Mouse (Mus musculus): ENCODE data around the gene Mecom. TPM values are rescaled to one million over a fixed set of nuclear protein-coding genes. Genes with fewer than 3 reads are reported as not detected.

Gene Mecom
- polyA plus RNA-seq, 1 experiment = not detected

DNA sequence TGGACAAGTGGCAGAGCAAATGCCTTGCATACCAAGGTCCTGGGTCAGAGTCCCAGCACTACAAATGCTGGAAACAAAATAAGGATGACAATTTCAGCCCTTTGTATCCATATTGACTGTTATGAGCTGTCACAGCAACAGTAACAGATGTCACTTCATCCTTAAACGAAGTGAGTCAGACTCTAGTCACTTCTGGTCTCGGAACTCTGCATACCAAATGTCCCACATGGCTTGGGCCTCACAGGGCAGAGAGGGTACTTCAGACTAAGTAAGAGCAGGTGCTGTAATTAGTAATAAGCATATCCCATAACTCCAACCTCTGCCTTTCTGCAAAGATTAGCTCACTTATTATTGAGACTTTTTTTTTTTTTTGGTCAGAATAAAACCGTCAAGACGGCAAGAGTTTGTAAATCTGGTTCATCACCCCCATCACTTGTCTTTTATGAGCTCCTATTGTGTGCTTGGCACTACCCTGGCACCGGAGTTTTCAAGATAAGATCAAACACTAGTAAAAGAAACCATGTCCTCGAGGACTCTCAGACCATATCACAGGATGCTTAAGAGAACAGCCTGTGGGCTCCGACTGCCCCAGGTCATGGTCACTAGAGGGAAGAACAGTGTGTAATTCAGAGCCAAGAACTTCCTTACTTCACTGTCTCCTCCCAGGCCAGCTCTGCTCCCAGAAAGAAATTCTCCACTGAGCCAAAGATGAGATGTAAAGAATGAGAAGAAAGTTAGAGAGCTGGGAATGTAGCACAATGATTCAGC is 79.6 kb downstream of the Mecom start:
- no peak overlapping the region for H3K4me3 ChIP-seq (ENCODE audit: insufficient read depth, low read length)
- H3K4me1 ChIP-seq (ENCODE audit: control insufficient read depth, insufficient read depth, low read length) = no peaks in the 10 kb centered on the region
- no peak overlapping the region for H3K27ac ChIP-seq (ENCODE audit: insufficient read depth, low read depth, low read length)
- TF ChIP-seq CTCF (IDR thresholded peaks at IDR 0.05; ENCODE audit: low read depth, low read length) (no peak), POLR2A (IDR thresholded peaks at IDR 0.05; ENCODE audit: borderline replicate concordance, low read depth, low read length) (no peak)

DNA sequence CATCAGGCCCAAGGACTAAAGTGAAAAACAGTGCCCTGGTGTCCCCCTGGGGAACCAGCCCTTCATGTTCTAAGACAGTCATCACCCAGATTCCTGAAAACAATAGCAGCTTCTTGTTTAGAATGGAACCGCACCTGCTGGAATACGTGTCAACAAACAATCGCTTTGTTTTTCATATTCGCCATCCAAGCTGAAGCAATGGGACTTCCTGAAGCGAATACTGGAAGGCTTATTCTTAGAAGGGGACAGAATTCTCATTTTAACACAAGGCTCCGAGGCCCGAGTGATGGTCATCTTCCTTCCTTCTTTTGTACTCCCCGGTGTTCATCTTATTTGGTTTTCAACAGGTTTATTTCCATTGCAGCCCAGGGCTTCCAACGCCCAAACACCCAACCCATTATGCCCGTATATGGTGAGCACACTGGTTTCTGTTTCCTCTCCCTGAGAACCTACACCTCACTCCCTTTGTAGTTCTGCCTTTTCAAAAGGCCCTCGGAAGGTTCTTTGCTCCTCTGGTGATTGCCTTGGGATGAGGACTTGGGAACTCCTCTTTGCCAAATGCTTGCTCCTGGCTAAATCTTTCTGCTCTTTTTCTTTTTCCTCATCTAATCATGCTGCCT is 81.7 kb downstream of the Mecom start:
- TF ChIP-seq POLR2A (IDR thresholded peaks at IDR 0.05; ENCODE audit: borderline replicate concordance, low read depth, low read length) = no peak
- TF ChIP-seq CTCF (IDR thresholded peaks at IDR 0.05; ENCODE audit: low read depth, low read length) = no peak
- no peaks in the 10 kb centered on the region for H3K4me1 ChIP-seq (ENCODE audit: control insufficient read depth, insufficient read depth, low read length)
- H3K4me3 ChIP-seq (ENCODE audit: insufficient read depth, low read length) = no peak overlapping the region
- no peak overlapping the region for H3K27ac ChIP-seq (ENCODE audit: insufficient read depth, low read depth, low read length)

DNA sequence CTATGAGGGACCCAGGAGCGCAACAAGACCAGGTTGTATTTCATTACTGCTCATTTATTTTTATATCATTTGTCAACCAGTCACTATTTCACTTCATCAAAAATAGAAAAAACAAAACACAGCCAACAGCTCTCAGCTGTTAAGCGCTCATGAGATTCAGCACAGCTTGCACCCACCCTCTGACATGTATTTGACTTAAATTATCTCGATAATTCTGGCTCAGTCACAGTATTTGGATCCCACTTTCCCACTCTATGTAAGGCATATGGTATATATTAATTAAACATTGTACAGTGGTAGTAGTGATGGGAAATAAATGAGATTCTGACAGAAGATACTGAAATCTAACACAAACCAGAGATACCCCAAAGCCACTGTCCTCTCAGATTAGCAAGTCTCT is 83.3 kb downstream of the Mecom start:
- TF ChIP-seq POLR2A (IDR thresholded peaks at IDR 0.05; ENCODE audit: borderline replicate concordance, low read depth, low read length) (no peak), CTCF (IDR thresholded peaks at IDR 0.05; ENCODE audit: low read depth, low read length) (no peak)
- no peak overlapping the region for H3K27ac ChIP-seq (ENCODE audit: insufficient read depth, low read depth, low read length)
- no peaks in the 10 kb centered on the region for H3K4me1 ChIP-seq (ENCODE audit: control insufficient read depth, insufficient read depth, low read length)

DNA sequence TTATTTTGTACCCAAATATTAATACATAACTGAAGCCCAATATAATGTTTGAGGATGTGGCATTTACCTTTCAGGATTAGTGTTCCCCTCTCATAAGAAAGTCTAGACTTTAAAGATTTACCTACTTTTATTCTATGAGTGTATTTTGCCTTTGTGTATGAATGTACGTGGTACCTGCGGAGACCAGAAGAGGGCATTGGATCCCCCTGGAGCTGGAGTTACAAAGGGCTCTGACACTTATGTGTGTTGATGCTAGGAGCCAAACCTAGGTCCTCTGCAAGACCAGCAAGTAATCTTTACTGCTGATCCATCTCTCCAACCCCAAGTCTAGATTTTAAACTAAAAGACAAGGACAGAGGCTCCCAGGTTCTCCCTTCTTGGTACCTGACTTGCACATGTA is 86.0 kb downstream of the Mecom start:
- Histone ChIP-seq H3K27ac (ENCODE audit: insufficient read depth, low read depth, low read length) (no peak overlapping the region), H3K4me3 (ENCODE audit: insufficient read depth, low read length) (no peak overlapping the region), H3K4me1 (ENCODE audit: control insufficient read depth, insufficient read depth, low read length) (no peaks in the 10 kb centered on the region)
- no peak for TF ChIP-seq CTCF (IDR thresholded peaks at IDR 0.05; ENCODE audit: low read depth, low read length)

More for the DNA sequence above, 83.3 kb downstream of the Mecom start:
- no peak overlapping the region for H3K4me3 ChIP-seq (ENCODE audit: insufficient read depth, low read length)

- Histone ChIP-seq H3K4me1 (ENCODE audit: control insufficient read depth, insufficient read depth, low read length) (no peaks in the 10 kb centered on the region), H3K27ac (ENCODE audit: insufficient read depth, low read depth, low read length) (no peak overlapping the region), H3K4me3 (ENCODE audit: insufficient read depth, low read length) (no peak overlapping the region)
- TF ChIP-seq POLR2A (IDR thresholded peaks at IDR 0.05; ENCODE audit: borderline replicate concordance, low read depth, low read length) (no peak), CTCF (IDR thresholded peaks at IDR 0.05; ENCODE audit: low read depth, low read length) (no peak)
Measured at GRCm38 (mm10) chr3:30460890-30461578, 86.8 kb downstream of the Mecom start.

DNA sequence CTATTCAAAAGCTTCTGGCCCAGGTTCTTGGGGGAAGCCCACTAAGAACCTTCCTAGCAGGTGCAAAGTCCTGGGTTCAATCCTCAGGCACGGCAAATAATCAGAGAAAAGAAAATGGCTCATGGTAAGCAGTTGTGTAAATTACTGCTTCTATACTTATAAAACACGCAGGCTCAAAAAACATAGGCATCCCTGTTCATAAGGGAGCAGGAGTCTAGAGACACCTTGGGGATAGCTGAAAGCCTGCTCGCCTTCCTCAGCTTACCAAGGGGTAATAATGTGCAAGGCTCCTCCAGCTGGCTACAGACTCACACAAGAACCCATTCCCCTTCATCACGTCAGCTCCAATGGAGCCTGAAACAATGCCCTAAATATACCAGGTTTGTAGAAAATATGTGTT is 88.2 kb downstream of the Mecom start:
- no peak for TF ChIP-seq POLR2A (IDR thresholded peaks at IDR 0.05; ENCODE audit: borderline replicate concordance, low read depth, low read length)
- TF ChIP-seq CTCF (IDR thresholded peaks at IDR 0.05; ENCODE audit: low read depth, low read length) = no peak
- Histone ChIP-seq H3K27ac (ENCODE audit: insufficient read depth, low read depth, low read length) (no peak overlapping the region), H3K4me3 (ENCODE audit: insufficient read depth, low read length) (no peak overlapping the region), H3K4me1 (ENCODE audit: control insufficient read depth, insufficient read depth, low read length) (no peaks in the 10 kb centered on the region)

- H3K4me1 ChIP-seq (ENCODE audit: control insufficient read depth, insufficient read depth, low read length) = no peaks in the 10 kb centered on the region
- H3K4me3 ChIP-seq (ENCODE audit: insufficient read depth, low read length) = no peak overlapping the region
- no peak overlapping the region for H3K27ac ChIP-seq (ENCODE audit: insufficient read depth, low read depth, low read length)
- no peak for TF ChIP-seq POLR2A (IDR thresholded peaks at IDR 0.05; ENCODE audit: borderline replicate concordance, low read depth, low read length)
- no peak for TF ChIP-seq CTCF (IDR thresholded peaks at IDR 0.05; ENCODE audit: low read depth, low read length)
Measured at GRCm38 (mm10) chr3:30457975-30458678, 89.7 kb downstream of the Mecom start.

GRCm38 (mm10) chr3:30455902-30456301 is 91.9 kb downstream of the Mecom start:
- no peaks in the 10 kb centered on the region for H3K4me1 ChIP-seq (ENCODE audit: control insufficient read depth, insufficient read depth, low read length)
- H3K27ac ChIP-seq (ENCODE audit: insufficient read depth, low read depth, low read length) = no peak overlapping the region
- no peak overlapping the region for H3K4me3 ChIP-seq (ENCODE audit: insufficient read depth, low read length)
- TF ChIP-seq POLR2A (IDR thresholded peaks at IDR 0.05; ENCODE audit: borderline replicate concordance, low read depth, low read length) (no peak), CTCF (IDR thresholded peaks at IDR 0.05; ENCODE audit: low read depth, low read length) (no peak)

GRCm38 (mm10) chr3:30453546-30454455 is 94.0 kb downstream of the Mecom start:
- Histone ChIP-seq H3K4me3 (ENCODE audit: insufficient read depth, low read length) (no peak overlapping the region), H3K27ac (ENCODE audit: insufficient read depth, low read depth, low read length) (no peak overlapping the region), H3K4me1 (ENCODE audit: control insufficient read depth, insufficient read depth, low read length) (no peaks in the 10 kb centered on the region)
- TF ChIP-seq CTCF (IDR thresholded peaks at IDR 0.05; ENCODE audit: low read depth, low read length) = no peak
- TF ChIP-seq POLR2A (IDR thresholded peaks at IDR 0.05; ENCODE audit: borderline replicate concordance, low read depth, low read length) = no peak
